In the genomic region with DNA sequence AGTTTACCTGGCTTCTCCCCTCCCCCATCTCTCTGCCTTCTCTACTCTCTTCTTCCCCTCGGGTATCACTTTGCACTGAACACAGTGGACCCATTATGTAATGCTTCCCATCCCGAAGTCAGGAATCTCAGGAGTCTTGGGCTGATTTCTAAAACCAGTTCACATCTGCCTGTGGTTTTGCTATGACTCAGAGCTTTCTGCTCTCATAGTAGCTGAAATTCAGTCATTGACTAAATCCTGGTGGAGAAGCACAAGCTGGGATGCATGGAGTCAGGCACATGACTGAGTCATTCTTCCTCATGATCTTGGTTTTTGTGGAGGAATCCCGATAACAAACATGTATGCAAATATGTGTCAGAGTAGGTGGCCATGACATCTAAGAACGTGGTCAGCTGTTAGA, we compare ENCODE assay signal across 28 mouse cellular contexts. TPM values are rescaled to one million over a fixed set of nuclear protein-coding genes. Genes with fewer than 3 reads are reported as not detected.
A peak's percentile ranks its signal among the peaks of the same experiment; 100 is the strongest.
DNase-seq lines count a peak whose midpoint lies in the region; TF ChIP-seq lines count a peak whose summit lies in the region.
"Had no signal": no experiment of that assay in that cellular context is flagged by ENCODE, and none has a peak within 500 bp of the region (broad histone marks: within the 10 kb centered on the region; RNA-seq: fewer than 3 reads in every experiment).

No protein-coding gene starts in this region.

- 67% methylated on average over 4 of the region's 4 CpGs for WGBS in lung, adult 2 months

- intact Hi-C loops in gastrocnemius, adult 2 months (cut with DNase I): no loop called here
- intact Hi-C loops in gastrocnemius, postnatal 14 days (cut with DNase I; ENCODE audit: low total_unique reads): no loop called here
- intact Hi-C loops in left cerebral cortex, postnatal 36 days (cut with DNase I): no loop called here

- no peaks in the 10 kb centered on the region for H3K4me1 ChIP-seq in lung, adult 2 months (ENCODE audit: control insufficient read depth, insufficient read depth, low read length)
- H3K4me1 ChIP-seq: embryonic facial prominence, embryonic 10.5 days; forebrain, embryonic 12.5 days; heart, embryonic 13.5 days; kidney, embryonic 15.5 days; limb, embryonic 12.5 days; liver, embryonic 12.5 days had no signal

- TF ChIP-seq POLR2A in lung, adult 2 months (IDR thresholded peaks at IDR 0.05; ENCODE audit: borderline replicate concordance, extremely low read depth, low read depth, low read length): no peak

- DNase-seq in gastrocnemius, adult 2 months: no peak
- no peak for DNase-seq in gastrocnemius, postnatal 14 days
- DNase-seq in left cerebral cortex, adult 9 months (ENCODE audit: low spot score in 2 of 2): peak; percentile 15 to 20
- DNase-seq in left cerebral cortex, adult 11 months (ENCODE audit: low spot score): no peak
- peak; percentile 49 for DNase-seq in Muller cell, postnatal 12 days (ENCODE audit: inconsistent ontology term)
- DNase-seq in left cerebral cortex, postnatal 36 days (ENCODE audit: low spot score in 2 of 2): peak; percentile 4 to 5
- DNase-seq in B cell, adult 2 months: no peak
- no peak for DNase-seq in lung, adult 2 months
- DNase-seq: cerebellum, adult 8-10 months; gastrocnemius, postnatal 10 days; lung, embryonic 14.5 days; lung, postnatal 4 days; spleen, adult 18-20 months; thymus, adult 18-20 months; thymus, postnatal 4 days had no signal

- H3K27ac ChIP-seq in gastrocnemius, adult 2 months: 0 out of 2 replicates have a peak overlapping the region, but pooled peaks have one; percentile 5
- H3K27ac ChIP-seq: embryonic facial prominence, embryonic 10.5 days; forebrain, embryonic 12.5 days; heart, embryonic 13.5 days; hindbrain, postnatal 0 days; kidney, embryonic 15.5 days; limb, embryonic 12.5 days; liver, embryonic 12.5 days had no signal

- no peak for TF ChIP-seq CTCF in gastrocnemius, adult 2 months (IDR thresholded peaks at IDR 0.05)
- no peak for TF ChIP-seq CTCF in lung, adult 2 months (IDR thresholded peaks at IDR 0.05; ENCODE audit: insufficient read depth, low read length)

- no peak overlapping the region for H3K4me3 ChIP-seq in gastrocnemius, adult 2 months
- H3K4me3 ChIP-seq in lung, adult 2 months (replicated peaks; ENCODE audit: extremely low read depth, low read depth, low read length): no peak overlapping the region
- H3K4me3 ChIP-seq: embryonic facial prominence, embryonic 10.5 days; forebrain, embryonic 12.5 days; heart, embryonic 13.5 days; kidney, embryonic 15.5 days; limb, embryonic 12.5 days; liver, embryonic 12.5 days had no signal

RNA-seq across cellular contexts. Expression of gene Ifng, which starts 38.4 kb away (rescaled TPM):
- total RNA-seq in gastrocnemius, adult 2 months (2021): not detected
- total RNA-seq in gastrocnemius, postnatal 14 days (2021): not detected
- total RNA-seq in left cerebral cortex, postnatal 36 days (2021): not detected
- polyA plus RNA-seq in lung, adult 2 months (2012; rRNA removed): not detected in 2 replicates
- total RNA-seq: adrenal gland, postnatal 4 days; ES-E14; gastrocnemius, postnatal 10 days; layer of hippocampus, postnatal 10 days had no signal
- polyA plus RNA-seq: embryonic facial prominence, embryonic 10.5 days; forebrain, embryonic 12.5 days; heart, embryonic 13.5 days; hindbrain, postnatal 0 days; intestine, postnatal 0 days; kidney, embryonic 15.5 days; limb, embryonic 12.5 days; liver, embryonic 12.5 days; lung, embryonic 14.5 days; midbrain, embryonic 16.5 days; stomach, embryonic 14.5 days had no signal

Comparison
In these comparisons a context has a peak if more than half of its experiments do, and no peak if none do; other contexts are left out.
1. DNase-seq: peak in left cerebral cortex, adult 9 months (2 of 2), Muller cell, postnatal 12 days (single experiment) and left cerebral cortex, postnatal 36 days (2 of 2); none in gastrocnemius, adult 2 months (single experiment), gastrocnemius, postnatal 14 days (single experiment), left cerebral cortex, adult 11 months (single experiment), B cell, adult 2 months (0 of 2) and lung, adult 2 months (single experiment).